Mouse (Mus musculus) stomach, embryonic 16.5 days (tissue): ENCODE results near the gene Nceh1. TPM values are rescaled to one million over a fixed set of nuclear protein-coding genes. Genes with fewer than 3 reads are reported as not detected.
"Not testable (repeated sequence)": the region's sequence is repeated elsewhere in the genome, so short reads cannot be mapped to it uniquely, and the experiment has no call there.

Source experiments
- ATAC-seq: fragments of 200-750 bp; cut with Nextera tagmentation; 2 replicates; pipeline ENCODE4 v1.8.0; 2017; ENCODE audit warnings: moderate number of reproducible peaks, moderate TSS enrichment; ENCODE audit not compliant: insufficient read depth, low FRiP score
- H3K27ac ChIP-seq: fragments of 300-500 bp; sonication (generic); 2 replicates; pipeline ENCODE4 v1.5.1; 2014; ENCODE audit warnings: low read length
- H3K27me3 ChIP-seq: fragments of 300-500 bp; sonication (generic); 2 replicates; pipeline ENCODE4 v1.6.1; 2014; ENCODE audit warnings: low read length, control low read depth, mixed read lengths; ENCODE audit not compliant: control insufficient read depth, insufficient read depth
- H3K36me3 ChIP-seq: fragments of 300-500 bp; sonication (generic); 2 replicates; pipeline ENCODE4 v1.6.1; 2014; ENCODE audit warnings: low read length; ENCODE audit not compliant: control insufficient read depth, insufficient read depth
- H3K4me1 ChIP-seq: fragments of 300-500 bp; sonication (generic); 2 replicates; pipeline ENCODE4 v1.6.1; 2014; ENCODE audit warnings: low read length, control low read depth, mixed read lengths; ENCODE audit not compliant: control insufficient read depth, insufficient read depth
- H3K4me2 ChIP-seq: fragments of 300-500 bp; sonication (generic); 2 replicates; pipeline ENCODE4 v1.6.1; 2014; ENCODE audit warnings: low read depth, low read length, mixed read lengths
- H3K4me3 ChIP-seq: fragments of 300-500 bp; sonication (generic); replicated peaks from 2 replicates; pipeline ENCODE4 v1.5.1; 2014; ENCODE audit warnings: mild to moderate bottlenecking, low read length
- H3K9ac ChIP-seq: fragments of 300-500 bp; sonication (generic); 2 replicates; pipeline ENCODE4 v1.6.1; 2014; ENCODE audit warnings: low read length
- H3K9me3 ChIP-seq: fragments of 300-500 bp; sonication (generic); replicated peaks from 2 replicates; pipeline ENCODE4 v1.6.1; 2016; ENCODE audit warnings: low read length, control low read depth; ENCODE audit not compliant: control insufficient read depth
- WGBS: fragments of 180-500 bp; shearing (Covaris S2); extraction: QIAGEN DNeasy Blood & Tissue Kit; methylation state at CpG from one replicate; pipeline ENCODE4 v1.1.7; 2014; 5-methylcytosine and 5-hydroxymethylcytosine counted together
- polyA plus RNA-seq: library from polyadenylated mRNA; unstranded; fragments of >200 nt; fragmentation: Nextera tagmentation; extraction: Ambion mirVana; gene quantifications from 2 replicates; pipeline ENCODE4 v1.2.1, GENCODE M21; 2015

Gene Nceh1
- polyA plus RNA-seq, 1 experiment from 2014 or later: 8.6 TPM

- no peaks in the 10 kb centered on the region for H3K9me3 ChIP-seq
- H3K36me3 ChIP-seq: no peaks in the 10 kb centered on the region
- 0 out of 2 replicates have a peak overlapping the region, but pooled peaks have one; percentile 46 for H3K9ac ChIP-seq
- H3K4me2 ChIP-seq: peak overlapping the region; percentile 53
- H3K27me3 ChIP-seq: no peaks in the 10 kb centered on the region
- H3K4me1 ChIP-seq: peaks cover 14% of the 10 kb centered on the region
- 52% methylated on average over 7 of the region's 7 CpGs for WGBS
- H3K4me3 ChIP-seq: no peak overlapping the region
- ATAC-seq: no peak
- peak overlapping the region; percentile 70 for H3K27ac ChIP-seq
These were observed 101.0 kb downstream of the Nceh1 start for GRCm38 (mm10) chr3:27283796-27284195.

DNA sequence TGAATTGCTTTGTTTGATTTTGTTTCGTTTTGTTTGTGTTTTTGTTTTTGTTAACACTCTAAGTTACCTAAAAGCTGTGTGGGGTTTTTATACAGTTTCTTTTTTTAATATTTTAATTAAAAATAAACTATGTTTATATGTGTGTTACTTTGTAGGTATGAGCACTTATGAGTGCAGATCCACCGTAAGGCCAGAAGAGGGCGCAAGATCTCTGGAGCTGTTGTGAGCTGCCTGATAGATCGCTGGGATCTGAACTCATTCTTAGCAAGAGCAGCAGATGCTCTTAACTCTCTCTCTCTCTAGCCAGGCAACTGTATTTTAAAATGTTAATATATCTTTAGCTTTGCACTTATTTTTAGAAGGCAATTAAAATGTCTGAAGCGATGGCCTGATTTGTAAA lies 101.5 kb downstream of the Nceh1 start:
- Histone ChIP-seq H3K9ac (no peak overlapping the region), H3K4me1 (peaks cover 14% of the 10 kb centered on the region), H3K36me3 (no peaks in the 10 kb centered on the region), H3K4me3 (no peak overlapping the region), H3K9me3 (no peaks in the 10 kb centered on the region), H3K27ac (no peak overlapping the region), H3K4me2 (no peak overlapping the region), H3K27me3 (no peaks in the 10 kb centered on the region)
- ATAC-seq: no peak
- WGBS: 92% methylated on average over 5 of the region's 5 CpGs

GRCm38 (mm10) chr3:27285072-27285471 lies 102.3 kb downstream of the Nceh1 start:
- H3K27me3 ChIP-seq: no peaks in the 10 kb centered on the region
- no peaks in the 10 kb centered on the region for H3K36me3 ChIP-seq
- H3K9ac ChIP-seq: no peak overlapping the region
- no peak overlapping the region for H3K4me3 ChIP-seq
- H3K4me2 ChIP-seq: no peak overlapping the region
- no peaks in the 10 kb centered on the region for H3K9me3 ChIP-seq
- no peak for ATAC-seq
- 57% methylated on average over 9 of the region's 9 CpGs for WGBS
- no peak overlapping the region for H3K27ac ChIP-seq
- H3K4me1 ChIP-seq: peaks cover 14% of the 10 kb centered on the region

DNA sequence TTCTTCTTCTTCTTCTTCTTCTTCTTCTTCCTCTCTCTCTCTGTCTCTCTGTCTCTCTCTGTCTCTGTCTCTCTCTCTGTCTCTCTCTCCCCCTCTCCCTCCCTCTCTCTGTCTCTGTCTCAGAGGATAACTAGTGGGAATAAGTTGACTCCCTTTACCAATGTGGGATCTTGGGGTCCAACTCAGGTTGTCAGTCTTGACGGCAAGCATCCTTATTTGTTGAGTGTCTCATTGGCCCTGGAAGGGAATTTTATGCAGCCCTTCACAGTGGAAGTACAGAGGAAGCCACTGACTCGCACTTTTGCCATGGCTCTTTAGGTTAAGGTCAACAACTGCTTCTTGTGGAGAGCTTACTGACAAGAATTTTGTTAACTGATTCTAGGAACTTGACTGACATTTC lies 105.5 kb downstream of the Nceh1 start:
- Histone ChIP-seq H3K4me1 (peaks cover 4% of the 10 kb centered on the region), H3K27me3 (no peaks in the 10 kb centered on the region), H3K4me3 (no peak overlapping the region), H3K9ac (no peak overlapping the region), H3K9me3 (no peaks in the 10 kb centered on the region), H3K36me3 (no peaks in the 10 kb centered on the region), H3K27ac (no peak overlapping the region), H3K4me2 (no peak overlapping the region)
- 56% methylated on average over 2 of the region's 2 CpGs for WGBS
- no peak for ATAC-seq

DNA sequence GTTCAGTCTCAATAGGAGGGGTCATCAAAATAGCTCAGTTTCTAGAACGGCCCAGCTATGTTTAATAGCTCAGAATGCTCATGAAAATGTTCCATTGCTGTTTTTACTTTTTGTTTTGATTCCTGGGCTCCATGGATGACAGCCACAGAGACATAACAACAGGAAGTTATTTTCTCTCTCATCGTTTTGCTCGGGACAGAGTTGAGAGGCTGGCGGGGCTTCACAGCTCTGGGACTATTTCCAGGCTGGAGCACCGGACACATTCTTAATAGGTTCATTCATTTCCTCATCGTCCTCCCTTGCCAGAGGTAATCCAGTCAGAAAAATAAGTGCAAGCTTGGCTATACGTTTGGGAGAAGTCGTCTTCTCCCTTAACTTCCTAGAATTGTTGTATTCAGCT lies 106.1 kb downstream of the Nceh1 start:
- peak; percentile 59; the same call in 1 of the 2 replicates for ATAC-seq
- H3K4me2 ChIP-seq: no peak overlapping the region
- no peaks in the 10 kb centered on the region; the same call in 1 of the 2 replicates for H3K4me1 ChIP-seq
- no peaks in the 10 kb centered on the region for H3K27me3 ChIP-seq
- H3K36me3 ChIP-seq: no peaks in the 10 kb centered on the region
- H3K4me3 ChIP-seq: no peak overlapping the region
- 30% methylated on average over 8 of the region's 8 CpGs for WGBS
- no peak overlapping the region for H3K27ac ChIP-seq
- H3K9ac ChIP-seq: no peak overlapping the region
- H3K9me3 ChIP-seq: no peaks in the 10 kb centered on the region

- Histone ChIP-seq H3K36me3 (no peaks in the 10 kb centered on the region), H3K27ac (no peak overlapping the region), H3K9ac (no peak overlapping the region), H3K4me1 (no peaks in the 10 kb centered on the region; the same call in 1 of the 2 replicates), H3K9me3 (no peaks in the 10 kb centered on the region), H3K27me3 (no peaks in the 10 kb centered on the region), H3K4me2 (no peak overlapping the region), H3K4me3 (no peak overlapping the region)
- no peak for ATAC-seq
- WGBS: 90% methylated on average over 5 of the region's 5 CpGs
These were observed 107.5 kb downstream of the Nceh1 start for GRCm38 (mm10) chr3:27290285-27290684.

GRCm38 (mm10) chr3:27290945-27291344 lies 108.2 kb downstream of the Nceh1 start:
- 85% methylated on average over 5 of the region's 5 CpGs for WGBS
- H3K27ac ChIP-seq, ATAC-seq, H3K4me3 ChIP-seq, H3K4me2 ChIP-seq, H3K9me3 ChIP-seq, H3K27me3 ChIP-seq, H3K9ac ChIP-seq, H3K4me1 ChIP-seq, H3K36me3 ChIP-seq: not testable (repeated sequence)

DNA sequence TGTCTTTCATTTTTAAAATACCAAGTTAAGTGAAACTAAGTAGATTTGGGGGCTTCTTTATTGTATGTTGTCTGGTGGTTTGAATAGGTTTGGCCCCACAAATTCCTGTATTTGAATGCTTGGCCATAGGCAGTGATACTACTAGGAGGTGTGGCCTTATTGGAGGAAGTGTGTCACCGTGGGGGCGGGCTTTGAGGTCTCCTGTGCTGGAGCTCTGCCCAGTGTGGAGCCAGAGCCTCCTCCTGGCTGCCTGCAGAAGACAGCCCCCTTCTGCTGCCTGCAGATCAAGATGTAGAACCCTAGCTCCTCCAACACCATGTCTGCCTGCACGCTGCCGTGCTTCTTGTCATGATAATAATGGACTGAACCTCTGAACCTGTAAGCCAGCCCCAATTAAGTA lies 108.6 kb downstream of the Nceh1 start:
- not testable (repeated sequence) for ATAC-seq, H3K36me3 ChIP-seq, H3K4me3 ChIP-seq, H3K27ac ChIP-seq, H3K4me1 ChIP-seq, H3K4me2 ChIP-seq, H3K27me3 ChIP-seq, H3K9ac ChIP-seq, H3K9me3 ChIP-seq
- WGBS: 85% methylated on average over 4 of the region's 4 CpGs

- 61% methylated on average over 7 of the region's 7 CpGs for WGBS
- Histone ChIP-seq H3K27me3 (no peaks in the 10 kb centered on the region), H3K4me1 (no peaks in the 10 kb centered on the region), H3K36me3 (no peaks in the 10 kb centered on the region), H3K27ac (no peak overlapping the region), H3K9ac (no peak overlapping the region), H3K9me3 (no peaks in the 10 kb centered on the region), H3K4me3 (no peak overlapping the region), H3K4me2 (no peak overlapping the region)
- no peak for ATAC-seq
These were observed 111.0 kb downstream of the Nceh1 start for GRCm38 (mm10) chr3:27293645-27294385.
